Mouse (Mus musculus) splenic B cell, adult 2 months (primary cell): ENCODE data around the gene Ttc38.

Experiments
- DNase-seq: peaks from one replicate; pipeline ENCODE4 v3.0.0-alpha.2; 2011; ENCODE audit warnings: low read depth, low spot score
- H3K27me3 ChIP-seq: 2 replicates; pipeline ENCODE4 v1.6.1; 2012; ENCODE audit warnings: mild to moderate bottlenecking, low read length, moderate library complexity, mixed read lengths; ENCODE audit not compliant: control insufficient read depth, poor library complexity, insufficient read depth, severe bottlenecking
- H3K36me3 ChIP-seq: 2 replicates; pipeline ENCODE4 v1.6.1; 2012; ENCODE audit warnings: mild to moderate bottlenecking, low read length, moderate library complexity, mixed read lengths; ENCODE audit not compliant: control insufficient read depth, poor library complexity, insufficient read depth, severe bottlenecking

The Ttc38 gene

DNA sequence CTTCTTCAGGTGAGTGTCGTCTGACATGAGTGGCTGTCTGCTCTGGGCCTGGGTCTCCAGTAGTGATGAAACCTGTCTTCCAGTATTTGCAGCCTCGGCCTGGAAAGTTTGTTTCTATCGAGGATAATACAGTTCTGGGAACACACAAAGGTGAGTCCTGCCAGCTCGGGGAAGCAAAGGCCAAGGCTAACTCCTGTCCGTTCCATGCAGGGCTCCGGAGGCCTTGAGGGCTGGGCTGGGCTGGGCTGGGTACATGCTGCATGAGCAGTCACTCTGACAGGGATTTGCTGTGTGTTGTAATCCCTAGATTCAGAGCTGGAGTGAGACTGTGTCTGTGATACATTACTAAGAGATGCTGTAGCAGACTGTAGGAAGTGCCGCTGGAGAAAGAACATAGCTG lies 61.8 kb downstream of the Ttc38 start:
- DNase-seq, result no peak
- no peaks in the 10 kb centered on the region for H3K27me3 ChIP-seq
- H3K36me3 ChIP-seq, result peaks cover 3% of the 10 kb centered on the region

GRCm38 (mm10) chr15:85896284-85896683 lies 64.2 kb downstream of the Ttc38 start:
- Histone ChIP-seq H3K36me3 (peaks cover 3% of the 10 kb centered on the region), H3K27me3 (no peaks in the 10 kb centered on the region)
- peak; percentile 89 for DNase-seq

DNA sequence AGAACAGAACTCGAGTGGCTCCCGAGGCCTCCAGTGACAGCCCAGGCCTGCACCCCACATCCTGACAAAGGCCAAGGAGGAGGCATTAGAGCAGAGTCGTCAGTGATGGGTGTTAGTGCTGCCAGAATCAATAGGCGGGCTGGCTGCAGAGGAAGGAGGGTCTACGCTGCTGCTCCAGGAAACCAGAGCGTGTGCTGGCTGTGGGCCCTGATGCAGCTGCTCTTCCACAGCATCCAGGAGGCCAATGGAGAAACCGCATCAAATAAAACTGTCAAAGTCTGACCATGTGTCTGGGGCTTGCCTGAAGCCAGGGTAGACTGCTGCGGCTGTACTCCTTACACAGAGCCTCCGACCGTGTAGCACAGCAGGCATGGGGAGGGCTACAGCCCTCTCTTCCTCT lies 65.0 kb downstream of the Ttc38 start:
- no peaks in the 10 kb centered on the region for H3K27me3 ChIP-seq
- DNase-seq, result no peak
- H3K36me3 ChIP-seq, result peaks cover under 1% of the 10 kb centered on the region

- H3K27me3 ChIP-seq, result no peaks in the 10 kb centered on the region
- no peak for DNase-seq
- no peaks in the 10 kb centered on the region; the same call in 1 of the 2 replicates for H3K36me3 ChIP-seq
These were observed 67.3 kb downstream of the Ttc38 start for GRCm38 (mm10) chr15:85899396-85899795.

DNA sequence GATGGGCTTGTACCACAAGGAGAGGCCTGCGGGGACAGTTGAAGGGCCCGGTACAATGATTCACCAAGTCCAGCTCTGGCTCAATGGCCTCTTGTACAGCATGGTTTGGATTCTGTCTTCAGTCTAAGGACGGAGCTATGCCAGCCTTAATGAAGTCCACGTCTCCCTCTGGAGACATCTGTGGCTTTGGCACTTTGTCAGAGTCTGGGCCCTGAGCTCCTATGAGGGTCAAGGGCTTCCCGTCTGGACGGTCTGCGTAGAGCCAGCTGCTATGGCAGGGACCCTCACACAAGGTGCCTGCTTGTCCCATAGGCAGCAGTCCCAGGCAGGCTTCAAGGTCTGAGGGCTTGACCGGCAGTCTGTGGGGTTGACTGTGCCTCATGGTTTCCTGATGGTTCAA lies 68.2 kb downstream of the Ttc38 start:
- no peaks in the 10 kb centered on the region for H3K36me3 ChIP-seq
- no peak for DNase-seq
- H3K27me3 ChIP-seq, result no peaks in the 10 kb centered on the region

- H3K36me3 ChIP-seq, result no peaks in the 10 kb centered on the region
- DNase-seq, result no peak
- no peaks in the 10 kb centered on the region for H3K27me3 ChIP-seq
These were observed 68.7 kb downstream of the Ttc38 start for GRCm38 (mm10) chr15:85900801-85901200.

DNA sequence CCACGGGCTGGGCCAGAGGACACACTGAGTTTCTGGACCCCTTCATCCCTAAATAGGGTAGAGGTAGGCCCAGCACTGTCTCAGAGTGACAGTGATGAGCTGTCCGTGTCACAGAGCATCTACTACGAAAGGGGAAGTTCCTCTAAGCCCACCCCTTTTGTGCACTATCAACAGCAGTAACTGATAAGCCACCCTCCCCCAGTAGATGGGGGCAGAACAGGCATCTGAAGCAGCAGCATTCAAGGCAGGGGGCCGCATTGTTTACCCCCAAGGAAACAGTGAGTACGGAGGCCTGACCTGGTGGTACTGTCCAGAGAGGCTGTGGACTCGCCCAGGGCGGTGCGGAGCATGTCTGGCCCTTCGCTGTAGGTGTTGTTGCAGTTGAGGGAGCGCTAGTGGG lies 70.4 kb downstream of the Ttc38 start:
- DNase-seq, result peak; percentile 12
- Histone ChIP-seq H3K27me3 (no peaks in the 10 kb centered on the region), H3K36me3 (no peaks in the 10 kb centered on the region)

GRCm38 (mm10) chr15:85903826-85904225 lies 71.7 kb downstream of the Ttc38 start:
- Histone ChIP-seq H3K36me3 (no peaks in the 10 kb centered on the region), H3K27me3 (no peaks in the 10 kb centered on the region)
- DNase-seq, result peak; percentile 32
